Mouse (Mus musculus) G1E-ER4 (cell line): Measurements from ENCODE around the gene Fbxl8. TPM values are rescaled to one million over a fixed set of nuclear protein-coding genes. Genes with fewer than 3 reads are reported as not detected.

Experiments used
- GATA1 ChIP-seq: IDR thresholded peaks from one replicate; pipeline ENCODE4 v1.8.0; 2012; ENCODE audit warnings: low read length, inconsistent platforms
- polyA plus RNA-seq: library from polyadenylated mRNA; stranded (reverse); fragments of >175 nt; gene quantifications from 2 replicates; pipeline ENCODE4 v1.2.3, GENCODE M21; 2012

The Fbxl8 gene
- polyA plus RNA-seq, 1 experiment = 8.3 TPM

- no peak for TF ChIP-seq GATA1
These were observed 5.9 kb downstream of the Fbxl8 start for GRCm38 (mm10) chr8:105270101-105270915.

- no peak for TF ChIP-seq GATA1
These were observed 6.4 kb downstream of the Fbxl8 start for GRCm38 (mm10) chr8:105270916-105271186.

GRCm38 (mm10) chr8:105275387-105275786 is 10.9 kb downstream of the Fbxl8 start:
- TF ChIP-seq GATA1 = no peak

GRCm38 (mm10) chr8:105275840-105276239 is 11.4 kb downstream of the Fbxl8 start, which contains the start of gene Nol3:
Gene Nol3 (plus strand): TSS chr8:105276140.
- no peak for TF ChIP-seq GATA1

- no peak for TF ChIP-seq GATA1
These were observed 12.1 kb downstream of the Fbxl8 start for GRCm38 (mm10) chr8:105276292-105277120.

- no peak for TF ChIP-seq GATA1
These were observed 14.5 kb downstream of the Fbxl8 start for GRCm38 (mm10) chr8:105278911-105279334.

GRCm38 (mm10) chr8:105280567-105280966 is 16.1 kb downstream of the Fbxl8 start:
- no peak for TF ChIP-seq GATA1

GRCm38 (mm10) chr8:105281821-105282220 is 17.4 kb downstream of the Fbxl8 start:
- no peak for TF ChIP-seq GATA1

GRCm38 (mm10) chr8:105282239-105282638 is 17.8 kb downstream of the Fbxl8 start:
- peak; percentile 49 for TF ChIP-seq GATA1

- no peak for TF ChIP-seq GATA1
These were observed 18.6 kb downstream of the Fbxl8 start for GRCm38 (mm10) chr8:105283074-105283473.

- TF ChIP-seq GATA1 = no peak
These were observed 21.1 kb downstream of the Fbxl8 start for GRCm38 (mm10) chr8:105285514-105285913.

- no peak for TF ChIP-seq GATA1
These were observed 22.5 kb downstream of the Fbxl8 start for GRCm38 (mm10) chr8:105286907-105287306.

- no peak for TF ChIP-seq GATA1
These were observed 23.8 kb downstream of the Fbxl8 start for GRCm38 (mm10) chr8:105288231-105288630.

- TF ChIP-seq GATA1 = no peak
These were observed 24.7 kb downstream of the Fbxl8 start for GRCm38 (mm10) chr8:105288958-105289732.

- no peak for TF ChIP-seq GATA1
These were observed 25.5 kb downstream of the Fbxl8 start, which contains the start of gene 4931428F04Rik for GRCm38 (mm10) chr8:105289805-105290460. Gene 4931428F04Rik (minus strand): TSS chr8:105289864.
